Mouse (Mus musculus): Measurements from ENCODE around the gene Unc13d. TPM values are rescaled to one million over a fixed set of nuclear protein-coding genes. Genes with fewer than 3 reads are reported as not detected.
A peak's percentile ranks its signal among the peaks of the same experiment; 100 is the strongest.
"Not testable (repeated sequence)": the region's sequence is repeated elsewhere in the genome, so short reads cannot be mapped to it uniquely, and the experiment has no call there.

Gene Unc13d
- total RNA-seq, 4 experiments from 2014 or later, result 1.5 to 3.6 (median 2.3) TPM

DNA sequence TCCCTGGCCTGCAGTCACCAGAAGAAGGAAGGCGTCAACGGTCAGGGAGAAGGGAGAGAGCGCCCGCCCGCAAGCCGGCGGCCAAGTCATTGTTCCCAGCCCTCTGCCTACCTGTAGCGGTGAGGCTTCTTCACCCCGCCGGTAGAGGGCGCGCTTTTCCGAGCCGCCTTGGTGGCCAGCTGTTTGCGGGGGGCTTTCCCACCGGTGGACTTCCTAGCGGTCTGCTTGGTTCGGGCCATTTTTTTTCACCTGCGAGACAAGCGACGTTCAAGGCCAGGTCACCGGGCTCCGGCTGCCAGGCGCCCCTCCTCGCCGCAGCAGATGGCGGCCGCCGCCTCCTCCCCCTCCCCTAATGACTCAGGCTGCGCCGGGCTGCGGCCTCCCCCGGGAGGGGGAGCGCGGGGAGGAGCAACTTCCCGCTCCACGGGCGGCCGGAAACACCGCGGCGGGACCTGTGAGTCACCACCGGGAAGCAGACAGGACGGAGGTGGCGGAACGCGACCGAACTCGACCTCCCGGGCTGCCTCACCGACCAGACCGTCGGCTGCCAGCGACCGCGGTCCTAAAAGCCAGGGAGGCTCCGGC, 53.9 kb downstream of the Unc13d start:
- peak; percentile 73 to 78 for DNase-seq (ENCODE audit: low spot score in 2 of 2)

- DNase-seq (ENCODE audit: low spot score in 2 of 2), result not testable (repeated sequence)
These were observed 54.5 kb downstream of the Unc13d start for GRCm38 (mm10) chr11:116023074-116023770.

- DNase-seq (ENCODE audit: low spot score in 2 of 2), result no peak
These were observed 55.4 kb downstream of the Unc13d start for GRCm38 (mm10) chr11:116022256-116022780.

- DNase-seq (ENCODE audit: low spot score in 2 of 2), result no peak
These were observed 56.2 kb downstream of the Unc13d start for GRCm38 (mm10) chr11:116021328-116022220.

DNA sequence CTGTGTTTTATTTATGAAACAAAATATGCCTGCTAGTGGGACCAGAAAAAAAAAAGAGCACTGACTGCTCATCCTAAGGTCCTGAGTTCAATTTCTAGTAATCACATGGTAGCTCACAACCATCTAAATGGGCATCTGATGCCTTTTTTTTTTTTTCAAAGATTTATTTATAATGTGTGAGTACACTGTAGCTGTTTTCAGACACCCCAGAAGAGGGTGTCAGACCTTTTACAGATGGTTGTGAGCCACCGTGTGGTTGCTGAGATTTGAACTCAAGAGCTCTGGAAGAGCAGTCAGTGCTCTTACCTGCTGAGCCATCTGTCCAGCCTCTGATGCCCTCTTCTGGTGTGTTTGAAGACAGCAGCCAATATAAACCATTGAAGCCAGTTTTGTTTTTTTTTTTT, 57.2 kb downstream of the Unc13d start:
- no peak for DNase-seq (ENCODE audit: low spot score in 2 of 2)

DNA sequence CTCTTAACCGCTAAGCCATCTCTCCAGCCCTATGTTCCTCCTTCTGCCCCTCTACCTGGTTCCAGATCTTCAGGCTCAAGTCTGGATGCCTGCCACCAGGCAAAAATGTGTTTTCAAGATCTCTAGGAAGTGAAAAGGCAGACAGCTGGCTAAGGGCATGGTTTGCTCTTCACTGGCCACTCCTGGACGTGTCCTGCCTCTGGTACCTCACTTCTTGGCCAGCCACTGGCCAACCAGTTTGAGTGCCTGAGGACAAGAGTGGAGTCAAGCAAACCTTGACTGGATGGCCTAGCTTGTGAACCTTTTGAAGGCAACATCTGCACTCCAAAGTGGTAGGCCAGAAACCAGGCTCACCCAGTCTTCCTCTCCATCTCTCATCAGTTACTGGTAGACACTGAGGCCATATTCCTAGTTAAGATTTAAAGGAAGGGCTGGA, 57.8 kb downstream of the Unc13d start:
- no peak for DNase-seq (ENCODE audit: low spot score in 2 of 2)

DNA sequence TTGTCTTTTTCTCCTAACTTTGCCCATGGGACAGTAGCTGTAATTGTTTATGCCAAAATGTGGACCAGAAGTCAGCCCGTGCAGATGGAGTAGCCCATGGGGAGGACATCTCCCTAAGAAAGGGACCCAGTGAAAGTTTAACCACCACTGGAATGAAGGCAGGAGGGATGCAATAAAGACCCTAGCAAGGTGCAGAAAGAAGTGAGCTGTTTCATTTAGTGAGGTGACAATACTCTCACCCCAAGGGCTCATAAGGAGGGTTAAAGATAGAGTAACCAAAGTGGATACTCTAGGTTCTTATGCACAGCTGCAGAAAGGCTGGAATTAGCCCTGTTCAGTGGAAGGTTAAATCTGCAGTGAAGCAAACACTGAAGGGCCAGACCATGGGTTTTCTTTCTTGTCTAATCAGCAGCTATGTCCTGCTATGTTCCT, 58.4 kb downstream of the Unc13d start:
- no peak for DNase-seq (ENCODE audit: low spot score in 2 of 2)

GRCm38 (mm10) chr11:116018867-116019266, 58.9 kb downstream of the Unc13d start:
- not testable (repeated sequence) for DNase-seq (ENCODE audit: low spot score in 2 of 2)

DNA sequence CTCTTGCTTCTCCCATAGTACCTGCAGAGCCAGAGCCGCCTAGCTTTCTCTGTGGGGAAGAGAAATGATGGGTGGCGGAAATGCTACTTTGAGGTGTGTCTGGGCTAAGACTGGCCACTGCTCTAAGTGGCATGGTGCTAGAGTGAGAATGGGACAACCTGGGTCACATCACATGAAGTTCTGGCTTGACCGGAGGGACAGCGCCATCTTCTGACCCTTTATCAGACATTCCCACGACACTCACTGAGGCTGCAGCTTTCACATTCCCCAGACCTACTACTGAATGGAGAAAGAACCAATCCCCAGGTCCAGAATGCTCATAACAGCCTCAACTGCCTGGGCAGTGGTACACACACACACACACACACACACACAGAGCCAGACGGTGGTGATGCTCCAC, 59.7 kb downstream of the Unc13d start:
- DNase-seq (ENCODE audit: low spot score in 2 of 2), result no peak

DNA sequence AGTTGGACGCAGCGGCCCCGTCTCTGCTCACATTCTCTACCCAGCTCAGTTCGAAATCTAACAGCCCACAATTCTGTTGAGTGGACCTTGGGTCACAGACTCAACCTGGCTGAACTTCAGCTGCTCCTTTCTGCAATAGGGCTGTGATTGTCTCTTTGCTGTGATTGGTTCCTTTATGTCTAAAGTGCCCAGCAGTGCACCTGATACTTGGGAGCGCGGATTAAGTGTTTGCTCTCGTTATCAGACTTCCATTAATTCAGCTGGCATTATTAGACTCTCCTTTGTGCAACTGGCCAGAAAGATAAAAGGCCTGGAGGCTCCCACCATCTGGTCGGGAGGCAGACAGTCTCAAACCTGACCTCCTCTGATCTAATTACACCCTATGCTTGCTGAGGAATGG, 62.9 kb downstream of the Unc13d start:
- no peak for DNase-seq (ENCODE audit: low spot score in 2 of 2)

GRCm38 (mm10) chr11:116012262-116012947, 65.4 kb downstream of the Unc13d start, which contains the start of gene Galk1:
Gene Galk1, minus strand, starts transcription at chr11:116012719.
- DNase-seq (ENCODE audit: low spot score in 2 of 2), result peak; percentile 74 to 77

Other genes with a start within 250 kb of the Unc13d start
- 1 to 10 TPM in 1 of 4 experiments, under 1 TPM in 3; 0.11 to 1.2 (median 0.56) TPM for gene Myo15b, start 219.6 kb downstream of the Unc13d start, total RNA-seq (2022)
- gene Smim5, start 178.0 kb downstream of the Unc13d start, total RNA-seq (2022), result under 1 TPM; 0.57 to 0.96 (median 0.66) TPM
- not detected for gene Smim6, start 165.9 kb downstream of the Unc13d start, total RNA-seq (2022)
- 10 to 100 TPM; 39.7 to 60.3 (median 44.3) TPM for gene Sap30bp, start 144.7 kb downstream of the Unc13d start, total RNA-seq (2022)
- gene Recql5, start 144.5 kb downstream of the Unc13d start, total RNA-seq (2022), result 10 to 100 TPM; 27.4 to 32.5 (median 30.3) TPM
- gene Itgb4, start 103.3 kb downstream of the Unc13d start, total RNA-seq (2022), result 10 to 100 TPM in 3 of 4 experiments, 1 to 10 TPM in 1; 6.7 to 13.0 (median 11.3) TPM
- 10 to 100 TPM; 11.6 to 20.7 (median 16.1) TPM for gene Galk1, start 65.2 kb downstream of the Unc13d start, total RNA-seq (2022)
- gene H3f3b, start 50.0 kb downstream of the Unc13d start, total RNA-seq (2022), result 100 to 1,000 TPM; 243 to 308 (median 280) TPM
- gene Unk, start 47.6 kb downstream of the Unc13d start, total RNA-seq (2022), result 10 to 100 TPM; 26.3 to 31.6 (median 28.2) TPM
- gene Wbp2, start 9.0 kb upstream of the Unc13d start, total RNA-seq (2022), result 100 to 1,000 TPM; 387 to 440 (median 429) TPM
- 10 to 100 TPM in 1 of 4 experiments, 1 to 10 TPM in 3; 5.0 to 13.0 (median 8.2) TPM for gene Trim47, start 49.2 kb upstream of the Unc13d start, total RNA-seq (2022)
- 1 to 10 TPM; 7.2 to 10.0 (median 7.9) TPM for gene Trim65, start 53.2 kb upstream of the Unc13d start, total RNA-seq (2022)
- gene Mrpl38, start 60.9 kb upstream of the Unc13d start, total RNA-seq (2022), result 10 to 100 TPM; 56.1 to 66.6 (median 62.8) TPM
- 100 to 1,000 TPM in 1 of 4 experiments, 10 to 100 TPM in 3; 73.7 to 111 (median 92.3) TPM for gene Fbf1, start 90.2 kb upstream of the Unc13d start, total RNA-seq (2022)
- 10 to 100 TPM; 29.4 to 43.7 (median 38.7) TPM for gene Ten1, start 120.9 kb upstream of the Unc13d start, total RNA-seq (2022)
- 100 to 1,000 TPM; 124 to 134 (median 130) TPM for gene Acox1, start 121.1 kb upstream of the Unc13d start, total RNA-seq (2022)
- gene Evpl, start 160.1 kb upstream of the Unc13d start, total RNA-seq (2022), result 1 to 10 TPM in 2 of 4 experiments, under 1 TPM in 2; 0.85 to 1.4 (median 1.1) TPM
- 10 to 100 TPM; 61.1 to 71.3 (median 66.1) TPM for gene Srp68, start 196.3 kb upstream of the Unc13d start, total RNA-seq (2022)
- not detected for gene Galr2, start 203.0 kb upstream of the Unc13d start, total RNA-seq (2022)
- gene Exoc7, start 229.3 kb upstream of the Unc13d start, total RNA-seq (2022), result 100 to 1,000 TPM in 1 of 4 experiments, 10 to 100 TPM in 3; 82.4 to 103 (median 88.9) TPM

All from layer of hippocampus, adult 8-10 months (tissue).